Mouse (Mus musculus) stomach, postnatal 0 days (tissue): ENCODE data around the gene Actbl2.

Source experiments
- CTCF ChIP-seq: IDR thresholded peaks from 2 replicates; pipeline ENCODE4 v1.5.1; 2016; ENCODE audit warnings: antibody characterized with exemption, low read depth, mild to moderate bottlenecking, moderate library complexity
- EP300 ChIP-seq: optimal IDR thresholded peaks from 2 replicates; pipeline ENCODE3; 2016; ENCODE audit warnings: antibody characterized with exemption

DNA sequence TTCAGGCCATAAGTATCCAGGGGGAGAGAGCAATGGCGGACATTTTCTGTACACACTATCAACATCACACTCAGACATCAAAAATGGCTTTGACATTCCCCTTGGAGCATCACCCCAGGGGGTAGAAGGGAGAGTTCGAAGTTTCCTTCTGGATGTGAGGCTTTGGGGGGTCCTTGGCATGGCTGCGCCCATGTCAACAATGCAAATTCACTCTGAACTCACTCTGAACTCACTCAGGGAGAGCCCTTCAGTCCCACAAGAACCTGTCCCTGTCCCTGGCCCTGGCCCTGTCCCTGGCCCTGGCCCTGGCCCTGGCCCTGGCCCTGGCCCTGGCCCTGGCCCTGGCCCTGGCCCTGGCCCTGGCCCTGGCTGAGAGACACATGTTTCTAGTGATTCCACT is 8.9 kb downstream of the Actbl2 start:
- TF ChIP-seq CTCF (no peak), EP300 (no peak)
